Mouse (Mus musculus) ES-Bruce4 (cell line): Measurements from ENCODE around the gene Hmgxb4. TPM values are rescaled to one million over a fixed set of nuclear protein-coding genes. Genes with fewer than 3 reads are reported as not detected.

Source experiments
- H3K27ac ChIP-seq: 2 replicates; pipeline ENCODE4 v1.5.1; 2012; ENCODE audit warnings: low read length, inconsistent platforms; ENCODE audit not compliant: insufficient read depth
- H3K27me3 ChIP-seq: 2 replicates; pipeline ENCODE4 v1.6.1; 2012; ENCODE audit warnings: mild to moderate bottlenecking, low read length, inconsistent platforms; ENCODE audit not compliant: control insufficient read depth, poor library complexity, insufficient read depth, severe bottlenecking
- H3K36me3 ChIP-seq: 2 replicates; pipeline ENCODE4 v1.6.1; 2012; ENCODE audit warnings: inconsistent platforms, mild to moderate bottlenecking, low read length, moderate library complexity; ENCODE audit not compliant: control insufficient read depth, poor library complexity, insufficient read depth, severe bottlenecking
- H3K4me1 ChIP-seq: one replicate; pipeline ENCODE4 v1.8.1; 2011; ENCODE audit warnings: low read length; ENCODE audit not compliant: control insufficient read depth, insufficient read depth
- H3K4me3 ChIP-seq: 2 replicates; pipeline ENCODE4 v1.5.1; 2011; ENCODE audit warnings: low read depth, mild to moderate bottlenecking, low read length
- H3K9ac ChIP-seq: 2 replicates; pipeline ENCODE4 v1.6.1; 2012; ENCODE audit warnings: low read depth, mild to moderate bottlenecking, inconsistent platforms; ENCODE audit not compliant: poor library complexity, severe bottlenecking
- H3K9me3 ChIP-seq: replicated peaks from 2 replicates; pipeline ENCODE4 v1.6.1; 2012; ENCODE audit warnings: mild to moderate bottlenecking, low read length, inconsistent platforms; ENCODE audit not compliant: control insufficient read depth, poor library complexity, insufficient read depth, severe bottlenecking
- CTCF ChIP-seq: IDR thresholded peaks from one replicate; pipeline ENCODE4 v1.8.1; 2011; ENCODE audit warnings: low read depth, low read length
- EP300 ChIP-seq: IDR thresholded peaks from 2 replicates; pipeline ENCODE4 v1.6.1; 2011; ENCODE audit warnings: low read depth, low read length; ENCODE audit not compliant: insufficient read depth
- POLR2A ChIP-seq: IDR thresholded peaks from one replicate; pipeline ENCODE4 v1.8.1; 2011; ENCODE audit warnings: low read length; ENCODE audit not compliant: insufficient read depth
- polyA plus RNA-seq: library from polyadenylated mRNA; stranded (reverse); fragments of >200 nt; gene quantifications from 2 replicates; pipeline ENCODE4 v1.2.4, GENCODE M21; 2011; ENCODE audit warnings: low read depth; ENCODE audit not compliant: missing spikeins, insufficient read depth, insufficient read length

The Hmgxb4 gene
- polyA plus RNA-seq, 1 experiment, result 112 TPM

DNA sequence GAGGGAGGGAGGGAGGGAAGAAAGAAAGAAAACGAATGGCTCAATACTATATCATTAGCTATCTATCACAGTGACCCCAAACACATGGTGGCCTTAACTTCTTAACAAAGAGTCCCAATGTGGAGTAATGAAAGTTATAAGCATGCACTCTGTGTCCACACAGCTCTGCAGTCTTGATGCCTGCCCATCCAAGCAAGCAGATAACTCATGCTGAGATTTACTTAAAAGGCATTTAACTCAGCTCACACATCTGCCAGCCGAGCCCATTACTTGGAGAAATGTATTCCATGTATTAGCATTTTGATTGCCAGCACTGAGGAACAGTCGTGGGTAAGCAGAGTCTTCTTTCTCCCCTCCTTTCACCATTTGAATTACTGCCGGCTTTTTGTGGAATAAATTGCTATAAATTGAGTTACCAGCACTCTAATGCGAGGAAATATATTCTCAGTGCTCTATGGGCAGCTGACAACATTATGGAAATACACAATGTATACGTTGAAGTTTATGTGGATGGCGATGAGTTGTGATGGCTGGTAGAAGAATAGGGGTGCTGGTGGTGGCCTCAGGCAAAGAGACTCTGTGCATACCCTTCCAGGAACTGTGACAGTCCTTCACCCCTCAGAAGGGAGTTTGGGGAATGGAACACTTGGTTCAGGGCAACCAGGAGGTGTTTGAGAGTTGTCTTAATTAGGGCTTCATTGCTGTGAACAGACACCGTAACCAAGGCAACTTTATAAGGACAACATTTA is 19.9 kb upstream of the Hmgxb4 start:
- Histone ChIP-seq H3K4me1 (no peaks in the 10 kb centered on the region), H3K36me3 (no peaks in the 10 kb centered on the region), H3K9me3 (peaks cover 19% of the 10 kb centered on the region), H3K27ac (no peak overlapping the region), H3K9ac (no peak overlapping the region), H3K27me3 (no peaks in the 10 kb centered on the region), H3K4me3 (no peak overlapping the region)
- no peak for TF ChIP-seq CTCF

DNA sequence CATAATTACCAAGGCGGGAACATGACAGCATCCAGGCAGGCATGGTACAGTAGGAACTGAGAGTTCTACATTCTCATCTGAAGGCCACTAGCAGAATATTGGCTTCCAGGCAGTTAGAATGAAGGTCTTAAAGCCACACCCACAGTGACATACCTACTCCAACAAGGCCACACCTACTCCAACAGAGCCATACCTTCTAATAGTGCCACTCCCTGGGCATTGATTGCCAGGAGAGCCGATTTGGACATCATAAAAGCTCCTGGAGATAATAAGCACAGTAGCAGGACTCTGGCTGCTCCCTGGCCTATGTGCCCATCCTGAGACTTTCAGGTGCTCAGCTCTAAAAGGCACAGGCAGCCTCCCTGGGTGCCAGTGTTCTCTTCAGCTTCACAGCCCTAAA is 19.3 kb upstream of the Hmgxb4 start:
- Histone ChIP-seq H3K27ac (no peak overlapping the region), H3K9ac (no peak overlapping the region), H3K4me3 (no peak overlapping the region), H3K36me3 (no peaks in the 10 kb centered on the region), H3K27me3 (no peaks in the 10 kb centered on the region), H3K4me1 (no peaks in the 10 kb centered on the region), H3K9me3 (peaks cover 16% of the 10 kb centered on the region)
- TF ChIP-seq CTCF, result no peak

DNA sequence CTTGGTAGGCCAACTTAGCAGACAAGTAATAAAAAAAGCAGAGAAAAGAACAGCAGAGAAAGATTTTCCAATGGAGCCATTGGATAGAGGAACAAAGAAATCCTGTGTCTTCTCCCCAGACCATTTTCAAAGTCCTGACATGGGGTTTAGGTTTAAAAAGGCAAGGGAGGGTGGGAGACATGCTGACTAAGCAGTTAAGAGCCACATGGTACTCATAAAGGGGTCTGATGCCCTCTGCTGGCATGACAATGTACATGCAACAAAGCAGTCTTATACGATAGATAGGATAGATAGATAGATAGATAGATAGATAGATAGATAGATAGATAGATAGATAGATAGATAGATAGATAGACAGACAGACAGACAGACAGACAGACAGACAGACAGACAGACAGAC is 15.7 kb upstream of the Hmgxb4 start:
- H3K4me1 ChIP-seq, result no peaks in the 10 kb centered on the region
- no peaks in the 10 kb centered on the region for H3K27me3 ChIP-seq
- H3K9ac ChIP-seq, result no peak overlapping the region
- no peak overlapping the region for H3K27ac ChIP-seq
- no peaks in the 10 kb centered on the region for H3K36me3 ChIP-seq
- no peak overlapping the region for H3K4me3 ChIP-seq
- no peaks in the 10 kb centered on the region for H3K9me3 ChIP-seq
- TF ChIP-seq POLR2A, result no peak
- TF ChIP-seq CTCF, result peak; percentile 10

DNA sequence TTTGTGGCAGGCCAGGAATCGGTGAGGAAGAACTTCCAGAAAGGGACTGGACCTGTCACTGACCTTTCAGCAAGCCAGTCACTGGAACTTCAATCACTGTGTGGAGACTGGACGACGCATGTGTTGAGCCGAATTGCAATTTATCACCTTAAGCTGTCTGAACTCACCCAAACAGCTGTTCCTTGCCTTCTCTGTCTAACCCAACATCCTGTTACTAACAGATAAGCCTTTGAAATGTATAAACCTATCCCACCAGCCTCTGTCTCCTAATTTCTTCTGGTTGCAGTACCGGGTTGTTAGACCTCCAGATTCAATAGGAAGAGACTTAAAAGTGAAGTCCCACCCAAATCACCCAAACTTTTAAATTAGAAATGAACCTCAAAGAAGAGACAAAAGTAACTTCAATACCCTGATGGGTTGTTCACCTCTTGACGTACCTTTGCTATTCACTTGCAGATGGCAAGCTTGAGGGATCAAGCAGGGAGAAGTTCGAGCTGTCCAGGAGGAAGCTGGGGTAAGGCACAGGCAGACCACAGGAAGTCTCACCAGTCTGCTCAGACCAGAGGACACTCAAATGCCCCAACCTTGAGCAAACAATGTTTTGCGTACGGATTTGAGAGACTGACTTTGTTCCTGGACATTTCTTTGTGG is 13.0 kb upstream of the Hmgxb4 start:
- no peaks in the 10 kb centered on the region for H3K4me1 ChIP-seq

DNA sequence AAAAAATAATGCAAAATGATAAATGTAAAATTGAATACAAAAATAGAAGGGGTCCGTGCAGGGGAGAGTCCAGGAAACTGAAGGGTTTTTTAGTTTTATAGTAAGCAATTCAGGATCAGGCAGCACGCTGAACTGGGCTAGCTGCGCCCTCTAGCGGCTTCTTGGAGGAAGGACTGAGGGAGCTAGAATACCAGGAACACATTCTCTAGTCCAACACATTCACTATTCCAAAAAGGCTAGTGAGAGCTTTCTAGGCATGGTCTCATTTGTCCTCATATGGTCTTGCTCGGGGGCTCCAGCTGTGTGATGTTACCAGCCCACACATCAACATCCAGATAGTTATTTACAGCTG is 12.5 kb upstream of the Hmgxb4 start:
- Histone ChIP-seq H3K9me3 (peaks cover 3% of the 10 kb centered on the region; the same call in 1 of the 2 replicates), H3K4me1 (no peaks in the 10 kb centered on the region), H3K36me3 (no peaks in the 10 kb centered on the region), H3K9ac (peak overlapping the region; percentile 2; the same call in 1 of the 2 replicates), H3K27me3 (no peaks in the 10 kb centered on the region), H3K27ac (peak overlapping the region; percentile 21; the same call in 1 of the 2 replicates), H3K4me3 (no peak overlapping the region)
- TF ChIP-seq CTCF, result peak; percentile 94
- no peak for TF ChIP-seq POLR2A

More for the DNA sequence above, 13.0 kb upstream of the Hmgxb4 start:
- Histone ChIP-seq H3K4me3 (no peak overlapping the region), H3K9ac (0 out of 2 replicates have a peak overlapping the region, but pooled peaks have one; percentile 2), H3K27me3 (no peaks in the 10 kb centered on the region), H3K27ac (peak overlapping the region; percentile 6), H3K36me3 (no peaks in the 10 kb centered on the region), H3K9me3 (peaks cover 3% of the 10 kb centered on the region; the same call in 1 of the 2 replicates)
- TF ChIP-seq CTCF (no peak), EP300 (no peak), POLR2A (no peak)

DNA sequence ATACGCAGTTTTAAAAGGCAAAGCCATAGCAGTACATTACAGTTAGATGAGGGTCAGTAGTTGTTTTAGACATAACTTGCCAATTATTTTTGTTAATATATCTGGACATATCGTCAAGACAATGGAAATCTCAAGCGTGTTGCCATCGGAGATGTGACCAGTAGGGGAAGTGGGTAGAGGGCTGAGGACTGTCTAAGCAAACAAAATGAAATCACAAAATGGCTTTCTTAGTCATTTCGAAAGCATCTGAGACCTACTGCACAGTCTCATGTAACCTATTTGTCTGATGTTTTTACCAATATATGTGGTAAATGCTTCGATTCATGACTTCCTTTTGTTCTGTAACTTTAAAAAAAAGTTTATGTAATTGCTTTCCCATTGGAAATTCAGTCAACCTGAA is 11.3 kb upstream of the Hmgxb4 start:
- Histone ChIP-seq H3K27me3 (no peaks in the 10 kb centered on the region), H3K27ac (no peak overlapping the region), H3K36me3 (no peaks in the 10 kb centered on the region), H3K9ac (no peak overlapping the region), H3K4me1 (no peaks in the 10 kb centered on the region), H3K9me3 (peaks cover 3% of the 10 kb centered on the region; the same call in 1 of the 2 replicates), H3K4me3 (no peak overlapping the region)
- TF ChIP-seq EP300 (no peak), CTCF (no peak), POLR2A (no peak)
